Mouse (Mus musculus) cerebellum, adult 2 months (tissue): Measurements from ENCODE around the gene Spp2. TPM values are rescaled to one million over a fixed set of nuclear protein-coding genes. Genes with fewer than 3 reads are reported as not detected.
A peak's percentile ranks its signal among the peaks of the same experiment; 100 is the strongest.

Experiments
- DNase-seq, 2 experiments: peaks; one replicate each; pipeline ENCODE4 v3.0.0; 2021
- H3K27ac ChIP-seq: fragments of 200-500 bp; 2 replicates; pipeline ENCODE4 v1.5.1; 2012; ENCODE audit warnings: low read length, control low read depth, inconsistent platforms; ENCODE audit not compliant: insufficient read depth
- H3K27me3 ChIP-seq: fragments of 200-500 bp; 2 replicates; pipeline ENCODE4 v1.6.1; 2012; ENCODE audit warnings: inconsistent platforms, mild to moderate bottlenecking, low read length, moderate library complexity; ENCODE audit not compliant: control insufficient read depth, insufficient read depth
- H3K4me1 ChIP-seq: fragments of 200-500 bp; 2 replicates; pipeline ENCODE4 v1.6.1; 2011; ENCODE audit warnings: low read length; ENCODE audit not compliant: control insufficient read depth, insufficient read depth
- H3K4me3 ChIP-seq: fragments of 200-500 bp; replicated peaks from 2 replicates; pipeline ENCODE3; 2011; ENCODE audit warnings: mild to moderate bottlenecking, low read depth, low read length, control low read depth; ENCODE audit not compliant: insufficient read depth
- CTCF ChIP-seq: fragments of 200-500 bp; IDR thresholded peaks from 2 replicates; pipeline ENCODE4 v1.5.1; 2011; ENCODE audit warnings: low read depth, mild to moderate bottlenecking, control low read depth, low read length, moderate library complexity, borderline replicate concordance; ENCODE audit not compliant: insufficient read depth
- POLR2A ChIP-seq: fragments of 200-500 bp; IDR thresholded peaks from 2 replicates; pipeline ENCODE4 v1.6.1; 2011; ENCODE audit warnings: low read length, control low read depth, borderline replicate concordance; ENCODE audit not compliant: insufficient read depth
- WGBS: fragments of 180-500 bp; shearing (Covaris S2); methylation state at CpG from one replicate; pipeline ENCODE4 v1.1.7; 2018; 5-methylcytosine and 5-hydroxymethylcytosine counted together
- polyA plus RNA-seq: library from polyadenylated mRNA; depleted of rRNA; stranded (reverse); fragments of >200 nt; gene quantifications from 2 replicates; pipeline ENCODE4 v1.2.3, GENCODE M21; 2012

Gene Spp2
- polyA plus RNA-seq, 1 experiment: 0.34 TPM

DNA sequence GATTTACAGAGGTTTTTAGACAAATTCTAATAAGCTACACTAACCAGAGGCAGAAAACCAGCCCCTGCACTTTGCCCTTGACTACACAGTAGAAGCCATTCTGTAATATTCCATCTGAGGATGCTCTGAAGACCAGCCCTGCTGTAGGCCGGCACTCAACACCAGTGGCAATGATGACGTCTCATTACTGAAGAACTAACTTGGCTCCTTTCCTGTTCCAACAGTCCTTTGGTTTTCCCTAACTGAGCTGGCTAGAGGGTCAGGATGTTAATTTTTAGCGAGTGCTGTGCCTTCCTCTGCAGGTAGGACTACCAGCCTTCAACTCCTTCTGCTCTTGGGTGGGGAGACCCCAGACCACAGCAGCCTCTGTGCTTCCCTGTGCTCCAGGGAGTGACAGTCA lies 47.9 kb downstream of the Spp2 start:
- TF ChIP-seq CTCF (no peak), POLR2A (no peak)
- Histone ChIP-seq H3K27me3 (no peaks in the 10 kb centered on the region), H3K4me1 (no peaks in the 10 kb centered on the region), H3K4me3 (no peak overlapping the region), H3K27ac (no peak overlapping the region)
- 57% methylated on average over 3 of the region's 3 CpGs for WGBS
- DNase-seq: no peak

DNA sequence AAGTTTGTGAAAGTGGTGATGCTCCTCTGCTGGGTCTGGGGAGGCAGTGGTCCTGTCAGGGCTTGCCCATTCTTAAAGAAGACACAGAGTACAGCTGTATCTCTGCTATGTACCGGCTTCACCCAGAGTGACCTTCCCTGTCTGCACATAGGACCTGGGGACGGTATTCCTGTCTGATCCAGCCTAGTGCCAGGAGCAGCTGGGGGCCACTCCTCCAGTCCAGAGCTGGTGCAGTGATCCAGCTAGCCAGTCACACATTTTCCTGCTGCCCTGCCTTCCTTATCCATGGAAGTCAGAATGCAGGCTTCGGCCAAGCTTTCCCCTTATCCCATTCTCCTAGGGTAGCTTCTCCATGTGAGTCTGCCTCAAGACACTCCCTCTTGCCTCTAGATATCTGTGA lies 49.0 kb downstream of the Spp2 start:
- no peak for TF ChIP-seq POLR2A
- no peak for TF ChIP-seq CTCF
- no peak overlapping the region for H3K27ac ChIP-seq
- H3K27me3 ChIP-seq: no peaks in the 10 kb centered on the region
- 81% methylated on average over 3 of the region's 3 CpGs for WGBS
- H3K4me3 ChIP-seq: no peak overlapping the region
- H3K4me1 ChIP-seq: no peaks in the 10 kb centered on the region
- no peak for DNase-seq

DNA sequence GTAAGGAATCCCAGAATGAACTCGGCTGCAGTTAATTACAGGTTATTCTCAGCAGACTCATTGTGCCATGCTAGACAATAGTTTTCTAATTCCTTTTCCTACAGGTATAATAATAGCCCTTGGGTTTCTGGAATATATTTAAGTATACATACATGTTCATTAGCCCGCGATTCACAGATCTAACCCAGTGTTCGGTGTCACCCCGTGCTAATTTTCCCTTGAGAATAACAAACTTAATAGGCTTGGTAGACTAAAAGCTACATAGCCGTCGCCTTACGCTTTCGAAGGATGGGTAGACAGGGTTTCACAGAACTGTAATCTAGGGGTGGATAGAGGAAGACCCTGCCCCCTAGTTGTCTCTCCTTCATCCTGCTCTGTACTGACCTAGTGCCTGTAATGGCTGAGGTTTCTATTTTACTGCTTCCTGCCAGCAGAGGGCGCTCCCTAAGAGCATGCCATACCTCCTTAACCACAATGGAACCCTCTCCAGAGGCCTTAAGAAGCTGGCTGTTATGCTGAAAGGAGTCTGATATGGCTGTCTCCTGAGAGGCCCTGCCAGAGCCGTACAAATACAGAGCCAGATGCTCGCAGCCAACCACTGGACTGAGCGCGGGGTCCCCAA lies 49.8 kb downstream of the Spp2 start:
- H3K4me1 ChIP-seq: no peaks in the 10 kb centered on the region
- TF ChIP-seq CTCF (peak; percentile 66), POLR2A (no peak)
- H3K27ac ChIP-seq: no peak overlapping the region
- WGBS: 58% methylated on average over 14 of the region's 14 CpGs
- no peaks in the 10 kb centered on the region for H3K27me3 ChIP-seq
- peak; percentile 70 to 77 for DNase-seq
- H3K4me3 ChIP-seq: no peak overlapping the region

DNA sequence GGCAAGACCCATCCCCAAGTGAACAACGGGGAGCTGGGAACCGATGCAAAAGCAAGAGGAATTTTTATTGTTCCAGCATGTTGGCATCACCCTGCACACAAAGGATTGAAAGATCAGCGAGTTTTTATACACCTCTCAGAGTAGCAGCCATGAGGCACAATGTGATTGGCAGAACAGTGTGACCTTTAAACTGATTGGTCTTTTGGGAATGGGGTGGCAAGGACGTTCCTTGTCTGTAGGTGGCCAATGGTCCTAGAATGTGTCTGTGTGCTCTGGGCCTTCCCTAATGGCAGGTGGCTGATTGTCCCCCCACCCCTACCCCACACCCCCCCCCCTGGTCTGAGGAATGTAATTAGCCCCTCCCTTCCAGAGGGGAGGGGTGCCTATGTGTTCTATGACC lies 52.4 kb downstream of the Spp2 start:
- no peak for DNase-seq
- no peak overlapping the region for H3K4me3 ChIP-seq
- H3K27me3 ChIP-seq: no peaks in the 10 kb centered on the region
- TF ChIP-seq CTCF (no peak), POLR2A (no peak)
- H3K27ac ChIP-seq: no peak overlapping the region
- no peaks in the 10 kb centered on the region for H3K4me1 ChIP-seq
- WGBS: 82% methylated on average over 4 of the region's 4 CpGs

DNA sequence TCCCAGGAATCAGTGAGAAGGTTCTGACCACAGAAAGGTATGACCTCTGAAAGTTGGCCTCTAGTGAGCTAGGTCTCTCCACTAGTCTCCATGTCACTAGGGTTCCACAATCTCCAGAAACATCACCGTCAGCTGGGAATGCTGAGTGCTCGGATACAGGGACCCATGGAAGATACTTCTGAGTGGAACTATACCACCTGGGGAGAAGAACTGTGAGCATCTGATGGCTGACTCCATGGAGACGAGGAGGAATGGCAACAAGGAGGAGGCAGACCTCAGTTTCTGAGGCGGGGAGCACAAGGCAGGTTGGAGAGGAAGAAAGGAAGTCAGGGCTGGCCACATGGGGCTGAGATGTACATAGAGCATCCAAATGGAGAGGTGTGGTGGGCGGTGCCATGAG lies 52.9 kb downstream of the Spp2 start:
- no peak for TF ChIP-seq POLR2A
- no peak for TF ChIP-seq CTCF
- DNase-seq: no peak
- H3K27ac ChIP-seq: no peak overlapping the region
- 56% methylated on average over 5 of the region's 5 CpGs for WGBS
- no peaks in the 10 kb centered on the region for H3K27me3 ChIP-seq
- no peak overlapping the region for H3K4me3 ChIP-seq
- H3K4me1 ChIP-seq: no peaks in the 10 kb centered on the region

DNA sequence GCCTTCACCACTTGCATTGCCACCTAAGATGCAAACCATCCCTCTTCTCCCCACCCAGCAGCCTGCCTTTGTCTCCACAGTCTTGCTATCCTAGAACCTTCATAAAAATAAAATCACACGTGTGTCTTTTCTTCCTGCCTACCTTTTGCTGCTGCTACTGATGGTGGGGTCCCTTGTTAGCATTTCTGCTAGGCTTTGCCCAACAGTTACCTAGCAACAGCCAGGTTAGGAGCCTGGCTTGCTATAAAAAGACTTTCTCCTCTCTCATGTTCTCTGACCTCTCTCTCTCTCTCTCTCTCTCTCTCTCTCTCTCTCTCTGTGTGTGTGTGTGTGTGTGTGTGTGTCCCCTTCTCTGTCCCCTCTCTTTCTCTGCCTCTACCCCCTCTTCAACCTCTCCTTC lies 54.3 kb downstream of the Spp2 start:
- WGBS: 34% methylated on average over 1 of the region's 1 CpGs

DNA sequence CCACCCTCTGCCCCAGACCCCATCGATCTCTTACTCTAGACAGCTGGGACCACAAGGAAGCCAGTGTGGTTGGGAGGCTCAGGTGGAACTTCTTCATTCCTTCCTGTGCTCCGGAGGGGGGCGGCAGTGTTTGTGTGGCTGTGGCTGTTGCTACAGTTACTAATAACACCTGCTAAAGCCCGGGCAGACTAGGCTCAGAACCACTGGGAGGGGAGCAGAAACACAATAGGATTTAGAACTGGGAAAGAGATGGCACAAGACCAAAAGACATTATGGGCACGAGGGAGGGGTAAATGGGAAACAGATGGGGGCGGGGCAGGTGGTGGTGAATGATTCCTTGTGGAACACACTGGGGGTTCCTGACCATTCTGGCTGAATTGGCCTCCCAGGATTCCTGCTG lies 55.7 kb downstream of the Spp2 start:
- H3K4me1 ChIP-seq: no peaks in the 10 kb centered on the region
- TF ChIP-seq CTCF: no peak
- TF ChIP-seq POLR2A: no peak
- WGBS: 30% methylated on average over 6 of the region's 6 CpGs
- H3K27me3 ChIP-seq: no peaks in the 10 kb centered on the region
- H3K27ac ChIP-seq: no peak overlapping the region
- H3K4me3 ChIP-seq: no peak overlapping the region
- no peak for DNase-seq

More for the DNA sequence above, 54.3 kb downstream of the Spp2 start:
- no peak overlapping the region for H3K4me3 ChIP-seq
- H3K27me3 ChIP-seq: no peaks in the 10 kb centered on the region
- no peak for DNase-seq
- TF ChIP-seq POLR2A (no peak), CTCF (no peak)
- H3K27ac ChIP-seq: no peak overlapping the region
- H3K4me1 ChIP-seq: no peaks in the 10 kb centered on the region

DNA sequence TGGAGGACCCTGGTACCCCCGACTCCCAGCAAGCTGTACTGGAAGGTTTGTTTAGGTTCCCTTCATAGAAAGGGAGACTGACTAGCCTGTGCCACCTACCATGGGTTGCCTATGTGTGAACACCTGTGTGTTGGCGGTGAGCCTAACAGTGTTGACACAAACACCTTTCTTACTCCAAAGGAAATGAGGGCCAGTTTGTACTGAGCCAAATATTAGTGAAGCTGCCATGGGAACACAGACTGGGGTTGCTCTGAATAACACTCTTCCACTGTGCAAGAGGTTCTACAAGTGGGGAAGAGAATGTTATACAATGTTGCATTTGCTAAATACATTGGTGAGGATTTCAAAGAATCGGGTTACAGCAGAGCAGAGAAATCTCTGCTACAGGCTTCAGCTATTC lies 56.5 kb downstream of the Spp2 start:
- DNase-seq: no peak
- Histone ChIP-seq H3K4me3 (no peak overlapping the region), H3K4me1 (no peaks in the 10 kb centered on the region), H3K27me3 (no peaks in the 10 kb centered on the region), H3K27ac (no peak overlapping the region)
- TF ChIP-seq CTCF: no peak
- no peak for TF ChIP-seq POLR2A
- WGBS: 87% methylated on average over 3 of the region's 3 CpGs
